Mouse (Mus musculus) stomach, embryonic 14.5 days (tissue): Measurements from ENCODE around the gene Ifit2. TPM values are rescaled to one million over a fixed set of nuclear protein-coding genes. Genes with fewer than 3 reads are reported as not detected.
"Not testable (repeated sequence)": the region's sequence is repeated elsewhere in the genome, so short reads cannot be mapped to it uniquely, and the experiment has no call there.

ENCODE experiments used
- ATAC-seq: fragments of 200-750 bp; cut with Nextera tagmentation; 2 replicates; pipeline ENCODE4 v1.8.0; 2017; ENCODE audit warnings: low read depth, moderate TSS enrichment; ENCODE audit not compliant: insufficient number of reproducible peaks, insufficient read depth, low FRiP score
- H3K27ac ChIP-seq: fragments of 300-500 bp; sonication (generic); 2 replicates; pipeline ENCODE4 v1.5.1; 2014; ENCODE audit warnings: mild to moderate bottlenecking, low read length, moderate library complexity, mixed read lengths
- H3K27me3 ChIP-seq: fragments of 300-500 bp; sonication (generic); 2 replicates; pipeline ENCODE4 v1.6.1; 2014; ENCODE audit warnings: low read length, control low read depth, mixed read lengths; ENCODE audit not compliant: control insufficient read depth, insufficient read depth
- H3K36me3 ChIP-seq: fragments of 300-500 bp; sonication (generic); 2 replicates; pipeline ENCODE4 v1.6.1; 2014; ENCODE audit warnings: mild to moderate bottlenecking, control low read depth, low read length, moderate library complexity, mixed read lengths; ENCODE audit not compliant: control insufficient read depth, insufficient read depth
- H3K4me1 ChIP-seq: fragments of 300-500 bp; sonication (generic); 2 replicates; pipeline ENCODE4 v1.6.1; 2014; ENCODE audit warnings: low read length, control low read depth, mixed read lengths; ENCODE audit not compliant: control insufficient read depth, insufficient read depth
- H3K4me2 ChIP-seq: fragments of 300-500 bp; sonication (generic); replicated peaks from 2 replicates; pipeline ENCODE4 v1.6.1; 2014; ENCODE audit warnings: low read depth, low read length, control low read depth
- H3K4me3 ChIP-seq: fragments of 300-500 bp; sonication (generic); 2 replicates; pipeline ENCODE4 v1.5.1; 2014; ENCODE audit warnings: low read depth, low read length, control low read depth
- H3K9ac ChIP-seq: fragments of 300-500 bp; sonication (generic); replicated peaks from 2 replicates; pipeline ENCODE4 v1.6.1; 2014; ENCODE audit warnings: low read depth, mild to moderate bottlenecking, control low read depth, low read length, moderate library complexity, mixed read lengths
- H3K9me3 ChIP-seq: fragments of 300-500 bp; sonication (generic); 2 replicates; pipeline ENCODE4 v1.6.1; 2016; ENCODE audit warnings: low read depth, low read length, control low read depth; ENCODE audit not compliant: control insufficient read depth
- WGBS: fragments of 180-500 bp; shearing (Covaris S2); extraction: QIAGEN DNeasy Blood & Tissue Kit; methylation state at CpG from one replicate; pipeline ENCODE4 v1.1.7; 2014; 5-methylcytosine and 5-hydroxymethylcytosine counted together
- polyA plus RNA-seq: library from polyadenylated mRNA; unstranded; fragments of >200 nt; fragmentation: Nextera tagmentation; extraction: Ambion mirVana; gene quantifications from 2 replicates; pipeline ENCODE4 v1.2.1, GENCODE M21; 2014

The Ifit2 gene
- polyA plus RNA-seq, 1 experiment from 2014 or later: 6.5 TPM

DNA sequence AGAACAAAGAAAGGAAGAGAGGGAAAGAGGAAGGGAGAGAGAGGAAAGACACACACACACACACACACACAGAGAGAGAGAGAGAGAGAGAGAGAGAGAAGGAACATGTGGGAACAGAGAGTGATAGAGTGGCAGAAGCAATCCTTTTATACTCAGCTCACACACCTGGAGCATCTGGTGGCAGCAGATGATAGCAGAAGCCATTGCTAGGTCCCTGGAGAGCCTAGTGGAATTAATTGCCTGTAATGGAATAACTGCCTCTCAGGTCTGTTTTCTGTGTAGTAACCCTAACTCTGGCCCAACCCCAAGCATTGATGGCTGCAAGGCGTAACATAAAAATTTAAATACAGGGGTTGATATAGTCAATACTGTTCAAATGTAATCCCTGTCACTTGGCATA is 20.6 kb downstream of the Ifit2 start:
- Histone ChIP-seq H3K4me3 (no peak overlapping the region), H3K27me3 (no peaks in the 10 kb centered on the region), H3K4me2 (no peak overlapping the region), H3K27ac (no peak overlapping the region), H3K4me1 (no peaks in the 10 kb centered on the region), H3K9me3 (no peaks in the 10 kb centered on the region), H3K9ac (no peak overlapping the region), H3K36me3 (no peaks in the 10 kb centered on the region)
- WGBS: 80% methylated on average over 1 of the region's 1 CpGs
- ATAC-seq: no peak

DNA sequence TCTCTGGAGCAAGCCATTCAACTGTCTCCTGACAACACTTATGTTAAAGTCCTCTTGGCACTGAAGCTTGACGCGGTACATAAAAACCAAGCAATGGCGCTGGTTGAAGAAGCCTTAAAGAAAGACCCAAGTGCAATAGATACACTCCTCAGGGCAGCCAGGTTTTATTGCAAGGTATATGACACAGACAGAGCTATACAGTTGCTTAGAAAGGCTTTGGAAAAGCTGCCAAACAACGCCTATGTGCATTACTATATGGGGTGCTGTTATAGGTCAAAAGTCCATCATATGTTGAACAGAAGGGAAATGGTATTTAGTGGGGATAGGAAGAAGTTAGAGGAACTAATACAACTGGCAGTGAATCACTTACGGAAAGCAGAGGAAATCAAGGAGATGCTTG is 23.2 kb downstream of the Ifit2 start:
- no peak overlapping the region for H3K27ac ChIP-seq
- WGBS: 94% methylated on average over 5 of the region's 5 CpGs
- H3K36me3 ChIP-seq: no peaks in the 10 kb centered on the region
- H3K4me2 ChIP-seq: no peak overlapping the region
- H3K9me3 ChIP-seq: no peaks in the 10 kb centered on the region
- no peaks in the 10 kb centered on the region for H3K27me3 ChIP-seq
- H3K4me3 ChIP-seq: no peak overlapping the region
- no peak for ATAC-seq
- H3K4me1 ChIP-seq: no peaks in the 10 kb centered on the region
- H3K9ac ChIP-seq: no peak overlapping the region

DNA sequence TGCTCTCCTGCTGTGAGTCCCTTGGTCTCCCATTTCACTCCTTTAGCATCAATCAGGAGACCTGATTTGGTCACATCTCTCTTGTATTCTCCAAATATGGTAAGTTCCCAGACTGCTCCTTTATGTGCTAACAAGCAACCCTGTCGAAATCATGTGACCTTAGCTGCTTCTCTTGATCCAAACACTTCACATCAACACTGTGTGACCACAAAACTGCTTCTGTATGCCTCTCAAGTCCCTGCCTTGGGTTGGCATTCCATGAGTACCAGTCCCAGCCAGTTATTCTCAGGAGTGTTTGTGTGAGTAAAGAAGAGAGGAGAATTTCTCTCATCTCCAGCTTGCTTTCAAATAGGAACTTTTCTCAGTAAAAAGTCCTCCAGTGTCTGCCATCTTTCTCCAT is 26.6 kb downstream of the Ifit2 start:
- H3K4me2 ChIP-seq: no peak overlapping the region
- no peaks in the 10 kb centered on the region for H3K27me3 ChIP-seq
- no peak overlapping the region for H3K4me3 ChIP-seq
- H3K27ac ChIP-seq: no peak overlapping the region
- no peaks in the 10 kb centered on the region for H3K9me3 ChIP-seq
- ATAC-seq: no peak
- 83% methylated on average over 1 of the region's 1 CpGs for WGBS
- H3K9ac ChIP-seq: no peak overlapping the region
- H3K36me3 ChIP-seq: no peaks in the 10 kb centered on the region
- no peaks in the 10 kb centered on the region for H3K4me1 ChIP-seq

DNA sequence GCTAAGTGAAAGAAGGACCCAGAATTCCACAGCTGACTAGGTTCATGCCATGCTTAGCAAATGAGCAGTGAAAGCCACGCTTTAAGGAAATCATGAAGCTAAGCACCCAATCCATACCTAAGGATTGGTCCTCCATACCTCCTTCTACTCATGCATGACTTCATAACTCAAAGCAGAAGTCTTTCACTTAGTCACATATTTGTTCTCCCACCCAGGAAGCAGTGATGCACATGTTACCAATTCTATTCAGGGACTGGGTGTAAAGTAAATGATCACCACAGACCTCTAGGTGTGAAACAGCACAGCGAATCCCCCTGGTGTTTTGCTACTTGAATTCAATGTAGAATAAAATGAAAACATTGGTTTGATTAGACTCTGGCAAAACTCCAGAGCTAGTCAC is 32.2 kb downstream of the Ifit2 start:
- not testable (repeated sequence) for H3K4me2 ChIP-seq, H3K9ac ChIP-seq, H3K4me1 ChIP-seq, H3K36me3 ChIP-seq, H3K27ac ChIP-seq, H3K4me3 ChIP-seq, H3K9me3 ChIP-seq, H3K27me3 ChIP-seq, ATAC-seq
- WGBS: 88% methylated on average over 2 of the region's 2 CpGs

DNA sequence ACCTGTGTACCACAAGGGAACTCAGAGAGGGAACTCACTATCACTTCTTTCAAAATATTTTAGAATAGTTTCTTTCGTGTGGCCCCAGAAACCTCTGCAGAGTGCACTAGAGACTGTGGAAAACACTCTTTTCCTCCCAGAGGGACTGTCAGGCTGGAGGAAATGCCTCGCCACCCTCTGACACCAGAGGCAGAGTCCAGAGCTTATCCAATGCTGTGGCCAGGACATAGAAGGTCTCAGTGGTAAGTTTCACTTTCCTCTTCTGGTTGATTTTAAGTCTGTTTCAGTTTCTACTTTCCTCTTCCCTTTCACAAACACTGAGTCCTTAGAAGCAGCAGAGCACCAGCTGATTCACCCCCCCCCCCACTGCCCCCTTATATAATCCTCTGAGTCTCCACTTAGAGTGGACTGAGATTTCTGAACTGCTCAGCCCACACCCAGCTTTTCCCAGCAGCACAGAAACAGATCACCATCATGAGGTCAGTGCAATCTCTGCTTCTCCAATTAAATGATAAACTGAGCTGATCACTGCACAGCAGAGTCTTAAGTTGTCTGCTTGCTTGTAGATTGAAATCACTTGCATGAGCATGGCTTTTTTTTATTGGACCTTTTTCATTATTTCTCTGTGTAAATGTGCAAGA is 32.8 kb downstream of the Ifit2 start, which contains the start of gene Ifit3:
Gene Ifit3 (plus strand): TSS at position 406 of the 641 bp plus-strand sequence.
- H3K9ac ChIP-seq, ATAC-seq, H3K27me3 ChIP-seq, H3K4me1 ChIP-seq, H3K4me3 ChIP-seq, H3K4me2 ChIP-seq, H3K36me3 ChIP-seq, H3K27ac ChIP-seq, H3K9me3 ChIP-seq: not testable (repeated sequence)
- 42% methylated on average over 2 of the region's 2 CpGs for WGBS

DNA sequence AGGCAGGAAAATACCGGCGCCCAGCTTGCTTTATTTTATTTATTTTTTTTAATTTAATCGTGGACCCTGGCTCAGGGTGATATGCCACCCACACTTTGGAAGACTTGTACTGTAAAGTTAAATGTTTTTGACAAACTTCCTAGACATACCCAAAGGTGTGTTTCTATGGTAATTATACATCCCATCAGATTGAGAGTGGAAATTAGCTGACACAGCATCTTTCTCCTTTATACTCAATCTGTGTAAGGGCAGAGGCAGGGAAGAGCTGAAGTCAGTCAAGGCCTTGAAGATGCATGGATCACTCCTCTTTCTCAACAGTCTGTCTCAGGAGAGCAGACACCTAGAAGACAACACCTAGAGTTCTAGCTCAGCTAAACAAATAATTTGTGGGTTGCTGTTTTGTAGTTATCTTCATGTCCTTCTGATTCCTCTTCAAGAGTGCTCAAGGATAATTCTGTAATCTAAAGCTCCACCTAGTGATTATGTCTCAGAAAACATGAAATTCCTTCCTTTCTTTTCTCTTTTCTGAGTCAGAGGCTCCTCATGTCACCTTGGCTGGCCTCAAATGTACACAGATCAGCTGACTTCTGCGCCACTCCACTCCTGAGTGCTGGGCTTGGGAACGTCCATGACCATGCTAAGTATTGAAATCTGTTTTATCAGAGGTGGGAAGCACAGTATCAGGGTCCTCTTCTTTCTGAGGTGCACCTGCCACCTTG is 35.4 kb downstream of the Ifit2 start:
- H3K9me3 ChIP-seq, H3K36me3 ChIP-seq, H3K4me1 ChIP-seq, H3K4me2 ChIP-seq, H3K27ac ChIP-seq, ATAC-seq, H3K27me3 ChIP-seq, H3K4me3 ChIP-seq, H3K9ac ChIP-seq: not testable (repeated sequence)
- 65% methylated on average over 5 of the region's 5 CpGs for WGBS

DNA sequence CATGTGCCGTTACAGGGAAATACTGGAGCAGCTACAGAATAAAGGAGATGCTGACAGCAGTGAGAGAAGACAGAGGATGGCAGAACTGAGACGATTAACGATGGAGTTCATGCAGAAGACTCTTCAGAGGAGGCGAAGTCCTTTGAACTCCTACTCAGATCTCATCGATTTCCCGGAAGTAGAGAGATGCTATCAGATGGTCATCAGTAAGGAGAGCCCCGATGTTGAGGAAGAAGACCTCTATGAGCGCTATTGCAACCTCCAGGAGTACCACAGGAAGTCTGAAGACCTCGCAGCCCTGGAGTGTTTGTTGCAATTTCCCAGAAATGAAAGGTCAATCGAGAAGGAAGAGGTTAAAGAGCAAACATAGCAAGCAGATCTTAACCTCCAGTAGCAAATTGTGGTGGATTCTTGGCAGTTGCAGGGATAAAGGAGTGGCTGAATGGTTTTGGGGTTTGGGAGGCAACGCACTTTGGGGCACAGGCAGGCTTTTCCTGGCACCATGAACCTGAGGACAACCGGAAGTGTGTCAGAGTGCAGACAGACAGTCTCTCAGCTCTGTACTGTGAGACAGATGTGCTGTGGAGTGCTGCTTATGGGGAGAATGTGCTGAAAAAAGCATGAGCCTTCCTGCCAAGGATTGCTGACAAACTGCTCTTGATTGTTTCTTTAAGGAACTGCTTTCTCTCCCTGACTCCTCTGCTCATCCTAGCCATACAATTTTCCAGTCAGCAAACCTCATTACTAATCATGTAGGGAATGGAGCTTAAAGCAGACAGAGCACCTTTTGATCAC is 37.6 kb downstream of the Ifit2 start:
- H3K27ac ChIP-seq, ATAC-seq, H3K27me3 ChIP-seq: not testable (repeated sequence)

DNA sequence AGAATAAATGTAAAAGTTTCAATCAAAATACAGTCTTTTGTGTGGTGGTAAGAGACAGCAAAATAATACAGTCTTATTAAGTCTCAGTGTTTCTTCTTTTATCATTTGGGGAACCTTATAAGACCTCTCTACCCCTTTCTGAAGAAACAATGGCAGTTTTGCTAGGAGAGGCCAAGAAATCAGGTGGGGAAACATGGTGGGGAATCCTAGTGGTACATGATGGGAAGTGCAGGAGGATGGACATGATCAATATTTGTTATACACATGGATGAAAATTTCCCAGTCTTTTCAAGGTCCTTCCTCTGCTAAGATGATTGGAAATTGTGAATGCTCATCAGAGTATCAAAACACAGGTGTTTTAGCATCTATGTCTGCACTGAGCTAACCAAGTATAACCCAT is 38.5 kb downstream of the Ifit2 start:
- ATAC-seq: no peak
- H3K9ac ChIP-seq: no peak overlapping the region
- no peaks in the 10 kb centered on the region for H3K27me3 ChIP-seq
- H3K9me3 ChIP-seq: no peaks in the 10 kb centered on the region
- H3K27ac ChIP-seq: no peak overlapping the region
- no peak overlapping the region for H3K4me3 ChIP-seq
- H3K4me1 ChIP-seq: no peaks in the 10 kb centered on the region
- H3K4me2 ChIP-seq: no peak overlapping the region
- H3K36me3 ChIP-seq: no peaks in the 10 kb centered on the region

More for the DNA sequence above, 37.6 kb downstream of the Ifit2 start:
- not testable (repeated sequence) for H3K4me2 ChIP-seq, H3K9ac ChIP-seq, H3K9me3 ChIP-seq, H3K4me3 ChIP-seq, H3K4me1 ChIP-seq, H3K36me3 ChIP-seq
- 67% methylated on average over 6 of the region's 12 CpGs for WGBS
